Mouse (Mus musculus) urinary bladder, adult 2 months (tissue): ENCODE measurements around the gene Ankfy1. TPM values are rescaled to one million over a fixed set of nuclear protein-coding genes. Genes with fewer than 3 reads are reported as not detected.
"Not testable (repeated sequence)": the region's sequence is repeated elsewhere in the genome, so short reads cannot be mapped to it uniquely, and the experiment has no call there.

Experiments used
- DNase-seq: peaks from one replicate; pipeline ENCODE4 v3.0.0; 2022; ENCODE audit warnings: low spot score
- polyA plus RNA-seq: library from polyadenylated mRNA; depleted of rRNA; stranded (reverse); fragments of >200 nt; gene quantifications from 2 replicates; pipeline ENCODE4 v1.2.3, GENCODE M21; 2012

The Ankfy1 gene
- polyA plus RNA-seq, 1 experiment: 33.8 TPM

GRCm38 (mm10) chr11:72723165-72723564 lies 33.4 kb downstream of the Ankfy1 start:
- DNase-seq: no peak

DNA sequence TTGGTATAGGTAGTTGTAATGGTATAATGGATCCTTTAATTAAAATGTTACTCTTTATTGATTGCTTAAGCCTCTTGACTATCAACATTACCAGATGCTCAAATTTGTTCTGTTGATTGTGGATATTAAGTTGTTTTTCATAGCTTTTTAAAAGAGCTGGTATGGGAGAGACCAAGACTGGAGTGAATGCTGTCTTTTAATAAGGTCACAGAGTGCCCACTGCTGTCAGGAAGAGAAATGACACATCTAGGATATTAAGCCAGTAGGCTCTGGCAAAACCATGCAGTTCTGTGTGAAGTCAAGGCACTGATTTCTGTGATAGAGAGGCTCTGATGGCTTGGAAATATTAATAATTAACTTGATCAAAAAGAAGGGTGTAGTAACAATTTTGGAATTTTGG lies 34.1 kb downstream of the Ankfy1 start:
- DNase-seq: no peak

DNA sequence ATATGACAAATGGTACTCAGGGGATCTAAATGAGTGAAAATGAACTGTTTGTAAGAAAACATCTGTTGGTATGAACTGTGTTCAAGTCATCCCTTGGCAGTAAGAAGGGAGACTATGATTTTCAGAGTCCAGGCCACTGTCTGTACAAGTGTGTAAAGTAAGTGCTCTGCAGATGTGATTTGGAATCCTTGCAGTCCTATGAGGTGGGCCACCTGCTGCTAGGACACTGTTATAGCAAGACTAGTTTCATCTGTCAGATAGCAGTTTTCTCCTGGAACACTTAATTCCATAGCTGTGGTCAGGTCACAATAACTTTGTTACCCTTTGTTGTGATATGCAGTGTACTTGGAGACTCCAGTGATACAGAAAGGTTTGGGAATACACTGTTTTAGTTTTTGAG lies 36.2 kb downstream of the Ankfy1 start:
- no peak for DNase-seq

DNA sequence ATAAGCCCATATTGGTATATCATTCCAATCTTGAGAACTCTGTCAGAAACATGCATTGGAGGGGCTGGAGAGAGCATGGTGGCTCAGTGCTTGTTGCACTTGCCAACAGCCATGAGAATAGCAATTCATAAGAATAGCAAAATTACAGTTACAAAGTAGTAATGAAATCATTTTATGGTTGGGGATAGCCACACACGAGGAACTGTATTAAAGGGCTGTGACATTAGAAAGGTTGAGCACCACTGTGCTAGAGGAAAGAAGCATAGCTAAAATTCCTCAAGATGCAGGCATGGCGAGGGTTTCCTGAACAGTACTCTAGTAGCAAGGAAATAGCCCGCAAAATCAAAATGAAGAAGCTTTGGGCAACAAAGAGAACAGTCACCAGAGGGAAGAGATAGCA lies 43.9 kb downstream of the Ankfy1 start:
- no peak for DNase-seq

- no peak for DNase-seq
These were observed 45.2 kb downstream of the Ankfy1 start for GRCm38 (mm10) chr11:72734840-72735518.

DNA sequence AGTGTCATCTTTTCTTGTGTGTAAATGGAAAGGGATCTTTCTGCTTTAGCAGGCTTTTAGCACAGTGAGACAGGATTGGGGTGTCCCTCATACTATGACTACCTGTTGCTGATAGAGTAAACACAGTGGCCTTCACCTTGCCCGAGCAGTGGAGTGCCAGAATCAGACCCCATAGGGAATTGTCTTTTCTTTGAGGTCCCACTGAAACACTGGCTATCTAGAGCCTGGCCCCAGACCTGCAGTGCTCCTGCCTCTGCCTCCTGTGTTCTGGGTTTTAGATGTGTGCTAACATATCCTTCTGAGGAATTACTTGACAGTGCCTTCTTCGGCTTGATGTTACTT lies 45.7 kb downstream of the Ankfy1 start:
- no peak for DNase-seq

GRCm38 (mm10) chr11:72736320-72736719 lies 46.5 kb downstream of the Ankfy1 start:
- no peak for DNase-seq

- not testable (repeated sequence) for DNase-seq
These were observed 47.7 kb downstream of the Ankfy1 start for GRCm38 (mm10) chr11:72737517-72737916.

- no peak for DNase-seq
These were observed 49.2 kb downstream of the Ankfy1 start for GRCm38 (mm10) chr11:72739048-72739447.

DNA sequence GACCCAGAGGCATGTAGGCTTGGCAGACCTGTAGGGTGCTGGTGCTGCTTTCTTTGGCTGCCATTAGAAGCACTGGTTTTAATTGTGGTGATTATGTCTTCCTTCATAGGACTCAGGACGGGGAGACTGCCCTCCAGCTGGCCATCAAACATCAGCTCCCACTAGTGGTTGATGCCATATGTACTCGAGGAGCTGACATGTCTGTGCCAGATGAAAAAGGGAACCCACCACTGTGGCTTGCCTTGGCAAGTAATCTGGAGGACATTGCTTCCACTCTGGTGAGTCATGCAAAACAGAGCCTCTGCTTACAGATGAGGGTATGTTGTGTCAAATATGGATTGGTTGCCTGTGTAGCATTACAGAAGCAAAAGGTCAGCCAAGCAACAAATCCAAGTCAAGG lies 62.1 kb downstream of the Ankfy1 start:
- no peak for DNase-seq

- no peak for DNase-seq
These were observed 68.5 kb downstream of the Ankfy1 start for GRCm38 (mm10) chr11:72758316-72758715.

- DNase-seq: no peak
These were observed 69.8 kb downstream of the Ankfy1 start for GRCm38 (mm10) chr11:72759581-72759980.

- DNase-seq: no peak
These were observed 71.0 kb downstream of the Ankfy1 start for GRCm38 (mm10) chr11:72760781-72761180.

GRCm38 (mm10) chr11:72764270-72764669 lies 74.5 kb downstream of the Ankfy1 start:
- DNase-seq: no peak

DNA sequence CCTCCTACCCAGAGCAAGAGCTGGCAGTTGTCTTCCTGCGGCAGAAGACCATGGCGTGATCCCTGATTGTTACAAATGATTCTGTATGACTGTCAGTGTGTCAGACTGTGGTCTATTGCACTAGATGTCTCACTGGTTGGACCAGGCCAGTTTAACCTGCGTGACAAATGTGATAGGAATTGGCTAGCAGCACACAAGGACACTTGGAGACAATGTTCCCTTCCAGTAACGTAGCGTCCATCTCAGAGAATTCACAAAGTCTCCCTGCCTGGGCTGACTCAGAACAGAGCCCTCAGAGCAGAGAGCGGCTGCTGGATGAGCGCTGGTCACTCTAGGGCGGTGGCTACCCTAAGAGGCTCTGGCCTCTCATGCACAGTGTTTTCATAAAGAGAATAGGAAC lies 77.9 kb downstream of the Ankfy1 start:
- no peak for DNase-seq

DNA sequence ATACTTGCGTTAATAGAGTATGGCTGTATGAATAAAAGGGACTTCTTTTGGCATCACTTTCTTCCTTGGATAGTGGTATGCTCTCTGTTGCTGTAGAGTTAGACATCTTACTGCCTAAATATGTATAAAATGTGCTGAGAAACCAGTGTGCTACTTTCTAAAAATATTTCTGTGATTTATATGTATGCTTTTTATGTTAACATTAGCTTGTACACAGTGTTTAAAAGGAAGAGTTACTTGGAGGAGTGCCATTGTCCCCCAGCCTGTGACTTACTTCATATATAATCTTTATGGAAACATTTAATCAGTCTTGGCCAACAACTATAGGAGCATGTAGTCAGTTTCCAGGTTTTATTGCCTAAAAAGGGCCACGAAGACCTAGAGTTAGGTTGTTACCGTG lies 79.3 kb downstream of the Ankfy1 start:
- no peak for DNase-seq

GRCm38 (mm10) chr11:72770324-72770723 lies 80.5 kb downstream of the Ankfy1 start:
- DNase-seq: no peak

GRCm38 (mm10) chr11:72770816-72771215 lies 81.0 kb downstream of the Ankfy1 start:
- no peak for DNase-seq

GRCm38 (mm10) chr11:72771461-72771860 lies 81.7 kb downstream of the Ankfy1 start:
- no peak for DNase-seq

- DNase-seq: not testable (repeated sequence)
These were observed 82.8 kb downstream of the Ankfy1 start for GRCm38 (mm10) chr11:72772611-72773010.

DNA sequence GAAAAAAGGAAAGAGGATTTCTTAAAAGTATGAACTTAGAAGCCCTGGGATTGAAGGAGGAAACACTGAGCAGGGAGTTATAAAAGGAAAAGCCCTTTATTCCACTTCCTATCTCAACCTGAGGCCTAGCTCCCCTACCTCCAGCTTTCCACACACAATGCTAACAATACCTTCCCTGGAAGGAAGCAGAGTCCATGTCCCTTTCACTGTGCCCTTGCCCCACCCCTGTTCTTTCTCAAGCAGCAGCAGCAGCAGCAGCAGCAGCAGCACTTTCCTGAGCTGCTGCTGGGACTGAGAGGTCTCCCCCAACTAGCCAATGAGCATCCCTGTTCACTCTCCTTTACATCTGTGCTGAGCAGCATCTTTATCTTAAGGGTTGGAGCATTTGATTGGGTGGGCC lies 89.2 kb downstream of the Ankfy1 start:
- DNase-seq: no peak

DNA sequence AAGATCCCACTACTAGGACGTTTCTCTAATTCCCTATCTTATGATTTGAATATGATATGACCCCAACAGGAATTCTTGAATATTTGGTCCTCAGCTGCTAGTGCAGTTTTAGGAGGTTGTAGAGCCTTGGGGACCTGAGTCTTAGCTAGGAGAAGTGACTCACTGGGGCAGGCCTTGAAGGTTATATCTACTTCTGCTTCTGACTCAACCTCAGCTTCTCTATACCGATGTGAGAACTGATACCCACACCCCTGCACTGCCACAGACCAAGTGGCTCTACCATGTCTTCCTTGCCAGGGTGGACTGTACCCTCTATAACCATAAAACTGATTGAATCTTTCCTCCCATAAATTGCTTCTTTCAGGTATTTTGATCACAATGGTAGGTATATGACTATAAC lies 92.3 kb downstream of the Ankfy1 start:
- no peak for DNase-seq

DNA sequence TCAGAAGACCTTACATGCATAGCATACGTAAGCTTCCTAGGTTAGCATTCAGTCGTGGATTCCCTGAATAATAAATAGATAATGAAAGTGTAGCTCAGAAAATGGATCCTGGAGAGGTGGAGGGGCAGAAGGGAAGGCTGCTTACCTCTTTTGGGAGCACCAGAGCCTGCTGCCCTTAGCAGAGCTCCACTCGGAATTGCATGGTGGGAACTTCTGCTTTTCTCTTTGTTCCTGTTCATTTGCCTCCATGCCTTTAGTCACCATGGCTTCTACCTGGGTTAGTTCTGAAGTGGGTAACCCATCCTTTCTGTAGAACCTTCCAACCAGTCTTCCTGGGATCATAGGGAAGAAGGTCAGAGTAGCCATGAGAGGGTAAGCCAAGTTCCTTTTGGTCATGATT lies 92.7 kb downstream of the Ankfy1 start:
- DNase-seq: no peak

DNA sequence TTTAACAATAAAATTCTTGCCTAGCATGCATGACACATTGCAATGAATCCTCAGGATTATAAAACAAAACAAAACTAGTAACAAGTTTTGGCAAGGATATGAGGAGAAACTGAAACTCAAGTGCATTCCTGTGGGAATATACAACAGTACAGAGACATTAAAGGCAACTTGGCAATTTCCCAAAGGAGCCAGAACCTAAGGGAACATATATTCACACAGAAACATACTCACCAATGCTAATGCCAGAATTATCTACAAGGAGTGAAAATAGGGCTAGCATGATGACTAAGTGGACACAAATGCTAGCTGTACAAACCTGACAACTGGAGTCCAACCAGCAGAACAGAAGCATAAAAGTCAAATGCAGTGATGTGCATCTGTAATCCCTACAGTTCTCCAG lies 102.2 kb downstream of the Ankfy1 start:
- DNase-seq: no peak

- no peak for DNase-seq
These were observed 105.3 kb downstream of the Ankfy1 start for GRCm38 (mm10) chr11:72795149-72795454.
